Mouse (Mus musculus) intestine, postnatal 0 days (tissue): ENCODE measurements at regions not wholly inside any gene's neighbourhood (a gene's known extent, or its start where the extent isn't known, plus 50 kb on each side); places are given as distances from the start of the nearest gene placed in this dataset.

Experiments used
- ATAC-seq: fragments of 200-750 bp; cut with Nextera tagmentation; 2 replicates; pipeline ENCODE4 v1.8.0; 2017; ENCODE audit warnings: mild to moderate bottlenecking, moderate TSS enrichment, moderate library complexity
- H3K27ac ChIP-seq: fragments of 300-500 bp; sonication (generic); 2 replicates; pipeline ENCODE4 v1.5.1; 2014; ENCODE audit warnings: mild to moderate bottlenecking, low read depth, low read length, moderate library complexity
- H3K27me3 ChIP-seq: fragments of 300-500 bp; sonication (generic); replicated peaks from 2 replicates; pipeline ENCODE4 v1.6.1; 2014; ENCODE audit warnings: low read length, mixed read lengths; ENCODE audit not compliant: control insufficient read depth, insufficient read depth
- H3K36me3 ChIP-seq: fragments of 300-500 bp; sonication (generic); 2 replicates; pipeline ENCODE4 v1.6.1; 2014; ENCODE audit warnings: mild to moderate bottlenecking, moderate library complexity; ENCODE audit not compliant: control insufficient read depth, insufficient read depth
- H3K4me1 ChIP-seq: fragments of 300-500 bp; sonication (generic); replicated peaks from 2 replicates; pipeline ENCODE4 v1.6.1; 2014; ENCODE audit warnings: antibody characterized with exemption, low read length, mixed read lengths; ENCODE audit not compliant: control insufficient read depth, insufficient read depth
- H3K4me2 ChIP-seq: fragments of 300-500 bp; sonication (generic); replicated peaks from 2 replicates; pipeline ENCODE4 v1.6.1; 2014; ENCODE audit warnings: low read depth, mild to moderate bottlenecking, moderate library complexity
- H3K4me3 ChIP-seq: fragments of 300-500 bp; sonication (generic); 2 replicates; pipeline ENCODE4 v1.5.1; 2014; ENCODE audit warnings: low read depth, low read length
- H3K9ac ChIP-seq: fragments of 300-500 bp; sonication (generic); 2 replicates; pipeline ENCODE4 v1.6.1; 2014; ENCODE audit warnings: mild to moderate bottlenecking, low read depth, low read length
- H3K9me3 ChIP-seq: fragments of 300-500 bp; sonication (generic); 2 replicates; pipeline ENCODE4 v1.6.1; 2016; ENCODE audit warnings: mixed run types; ENCODE audit not compliant: control insufficient read depth
- CTCF ChIP-seq: sonication (generic); IDR thresholded peaks from 2 replicates; pipeline ENCODE4 v1.5.1; 2016; ENCODE audit warnings: low read depth, mild to moderate bottlenecking, control low read depth, antibody characterized with exemption, moderate library complexity
- WGBS: fragments of 180-500 bp; shearing (Covaris S2); extraction: QIAGEN DNeasy Blood & Tissue Kit; methylation state at CpG from one replicate; pipeline ENCODE4 v1.1.7; 2014; 5-methylcytosine and 5-hydroxymethylcytosine counted together

DNA sequence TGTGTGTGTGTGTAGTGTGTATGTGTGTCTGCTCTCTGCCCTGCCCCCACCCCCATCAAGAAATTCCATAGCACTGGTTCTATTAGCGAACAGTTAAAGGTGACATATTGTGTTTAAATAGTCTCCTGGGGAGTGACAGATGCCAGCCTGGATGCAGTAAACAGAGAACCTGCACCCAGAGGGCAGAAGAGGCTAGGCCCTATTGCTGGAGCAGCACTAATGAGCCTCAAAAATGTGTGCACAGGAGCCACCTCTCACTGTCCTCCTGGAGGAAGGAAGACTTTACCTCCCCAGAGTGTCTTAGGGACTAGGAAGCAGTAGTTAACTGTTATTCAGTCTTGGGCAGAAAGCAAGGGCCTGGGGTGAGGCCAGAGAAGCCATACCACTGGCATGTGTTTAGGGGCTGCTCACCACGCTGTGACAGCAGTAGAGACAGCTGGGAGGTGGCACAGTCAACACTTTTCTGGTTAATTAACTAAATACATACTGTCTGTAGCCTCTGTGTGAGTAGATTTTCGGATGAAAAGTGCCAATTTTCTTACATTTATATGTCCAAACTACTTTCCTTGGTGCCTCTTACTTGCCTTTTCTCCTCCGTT, 155.5 kb upstream of the Vstm2b start:
- no peak for TF ChIP-seq CTCF

DNA sequence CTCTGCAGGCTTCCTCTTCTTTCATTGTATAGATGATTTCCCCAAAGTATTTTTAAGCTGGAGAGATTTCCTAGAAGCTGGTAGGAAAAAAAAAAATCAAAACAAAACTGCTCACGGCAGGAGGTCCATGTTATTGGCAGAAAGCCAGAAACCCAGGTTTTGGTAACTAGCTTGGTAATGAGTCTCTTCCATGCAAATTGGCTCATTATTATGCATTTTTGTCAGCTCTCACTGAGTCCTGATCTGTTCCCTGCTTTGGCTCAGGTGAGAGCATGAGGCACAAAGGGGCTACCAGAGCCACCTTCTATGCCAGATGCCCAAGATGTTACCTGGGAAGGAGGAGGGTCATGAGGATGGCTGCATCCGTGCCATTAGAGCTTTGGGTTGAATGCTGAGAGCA, 146.3 kb upstream of the Vstm2b start:
- H3K4me2 ChIP-seq, result no peak overlapping the region
- H3K36me3 ChIP-seq, result no peaks in the 10 kb centered on the region
- no peaks in the 10 kb centered on the region for H3K4me1 ChIP-seq
- no peak for ATAC-seq
- no peak for TF ChIP-seq CTCF
- no peak overlapping the region for H3K9ac ChIP-seq
- H3K27ac ChIP-seq, result no peak overlapping the region
- H3K4me3 ChIP-seq, result no peak overlapping the region
- H3K9me3 ChIP-seq, result no peaks in the 10 kb centered on the region
- 46% methylated on average over 2 of the region's 2 CpGs for WGBS
- H3K27me3 ChIP-seq, result no peaks in the 10 kb centered on the region

More for the DNA sequence above, 155.5 kb upstream of the Vstm2b start:
- Histone ChIP-seq H3K27me3 (no peaks in the 10 kb centered on the region), H3K4me3 (no peak overlapping the region), H3K36me3 (no peaks in the 10 kb centered on the region), H3K27ac (no peak overlapping the region), H3K9ac (no peak overlapping the region), H3K4me2 (no peak overlapping the region), H3K4me1 (no peaks in the 10 kb centered on the region), H3K9me3 (no peaks in the 10 kb centered on the region)
- no peak for ATAC-seq
- 54% methylated on average over 4 of the region's 4 CpGs for WGBS

DNA sequence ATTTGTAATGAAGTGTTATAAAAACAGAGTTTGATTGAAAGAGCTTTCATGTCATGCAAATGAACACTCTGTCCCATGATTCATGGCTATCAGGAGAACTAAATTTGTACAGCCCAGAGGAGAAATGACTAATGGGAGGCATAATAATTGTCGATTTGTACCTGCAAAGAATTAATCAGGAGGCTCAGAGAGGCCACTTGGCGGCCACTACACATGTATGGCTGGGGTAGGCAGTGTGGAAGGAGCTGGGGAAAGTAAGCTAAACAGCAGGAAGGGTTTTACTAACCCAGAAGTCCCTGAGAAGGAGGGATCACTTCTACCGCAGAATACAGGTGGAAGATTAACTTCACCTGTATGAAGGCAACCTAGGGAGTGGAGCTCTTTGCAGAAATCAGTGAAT, 145.9 kb upstream of the Vstm2b start:
- no peak for ATAC-seq
- Histone ChIP-seq H3K4me3 (no peak overlapping the region), H3K9me3 (no peaks in the 10 kb centered on the region), H3K27ac (no peak overlapping the region), H3K36me3 (no peaks in the 10 kb centered on the region), H3K9ac (no peak overlapping the region), H3K27me3 (no peaks in the 10 kb centered on the region), H3K4me2 (no peak overlapping the region), H3K4me1 (no peaks in the 10 kb centered on the region)
- TF ChIP-seq CTCF, result no peak
- WGBS, result 66% methylated on average over 3 of the region's 3 CpGs

DNA sequence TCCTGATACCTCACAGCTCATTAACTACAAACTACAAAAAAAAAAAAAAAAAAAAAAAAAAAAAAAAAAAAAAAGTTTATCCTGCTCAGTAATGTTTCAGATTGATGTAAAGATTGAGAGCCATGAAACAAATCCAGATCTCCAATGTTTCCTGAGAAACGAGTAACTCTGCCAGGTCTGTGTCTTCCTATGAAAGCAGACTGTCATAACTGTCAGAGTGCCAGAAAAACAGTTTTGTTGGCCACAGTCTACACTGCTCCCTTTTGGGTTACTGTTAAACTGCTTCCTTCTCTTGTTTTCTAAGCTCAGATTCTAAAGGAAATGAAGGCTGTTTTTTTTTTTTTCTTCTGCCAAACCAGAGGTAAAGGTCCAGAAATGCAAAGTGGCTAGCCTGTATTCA, 144.6 kb upstream of the Vstm2b start:
- no peak for ATAC-seq
- Histone ChIP-seq H3K9ac (no peak overlapping the region), H3K9me3 (no peaks in the 10 kb centered on the region), H3K4me1 (no peaks in the 10 kb centered on the region), H3K4me2 (no peak overlapping the region), H3K36me3 (no peaks in the 10 kb centered on the region), H3K27ac (no peak overlapping the region), H3K27me3 (no peaks in the 10 kb centered on the region), H3K4me3 (no peak overlapping the region)
- TF ChIP-seq CTCF, result no peak
- 53% methylated on average over 1 of the region's 1 CpGs for WGBS

DNA sequence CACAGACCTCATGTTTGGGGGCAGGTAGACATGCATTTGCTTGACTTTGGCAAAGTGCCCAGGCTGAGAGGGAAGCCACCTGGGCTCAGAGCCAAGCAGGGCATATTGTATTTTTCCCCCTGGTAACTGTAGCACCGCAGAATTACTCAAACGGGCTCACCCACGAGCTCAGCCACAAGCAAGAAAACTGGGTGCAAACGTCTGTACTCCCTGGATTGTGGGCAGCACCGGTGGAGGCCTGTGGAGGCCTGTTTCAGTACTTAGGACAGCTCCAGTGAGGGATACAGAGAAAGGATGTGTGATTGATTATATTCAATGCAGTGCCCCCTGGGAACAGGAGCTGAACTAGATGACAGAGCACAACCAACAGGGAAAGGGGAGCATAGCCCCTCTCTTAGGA, 135.6 kb upstream of the Vstm2b start:
- no peak for ATAC-seq
- H3K27me3 ChIP-seq, result no peaks in the 10 kb centered on the region
- H3K4me2 ChIP-seq, result no peak overlapping the region
- no peaks in the 10 kb centered on the region for H3K36me3 ChIP-seq
- no peak overlapping the region for H3K4me3 ChIP-seq
- no peak overlapping the region for H3K27ac ChIP-seq
- no peak overlapping the region for H3K9ac ChIP-seq
- 14% methylated on average over 5 of the region's 5 CpGs for whole genome bisulfite sequencing
- H3K4me1 ChIP-seq, result no peaks in the 10 kb centered on the region
- no peaks in the 10 kb centered on the region for H3K9me3 ChIP-seq
- TF ChIP-seq CTCF, result no peak

DNA sequence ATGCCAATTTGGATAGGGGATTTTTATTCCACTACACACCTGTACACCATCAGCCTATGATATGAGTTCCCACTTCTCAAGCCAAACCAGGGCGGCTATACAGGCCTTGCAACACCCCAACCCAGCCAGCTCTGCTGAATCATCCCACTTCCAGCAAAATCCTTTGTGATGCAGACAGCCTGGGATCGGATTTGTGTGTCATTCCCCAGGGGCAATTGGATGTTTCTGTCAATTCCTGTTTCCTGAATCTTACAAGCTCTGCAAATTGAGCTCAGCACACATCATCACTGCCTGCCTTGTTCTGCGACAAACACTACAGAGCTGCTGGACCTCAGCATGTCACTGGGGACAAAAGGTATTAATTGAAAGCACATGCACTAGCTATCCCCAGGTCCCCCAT, 132.0 kb upstream of the Vstm2b start:
- 56% methylated on average over 3 of the region's 3 CpGs for WGBS

DNA sequence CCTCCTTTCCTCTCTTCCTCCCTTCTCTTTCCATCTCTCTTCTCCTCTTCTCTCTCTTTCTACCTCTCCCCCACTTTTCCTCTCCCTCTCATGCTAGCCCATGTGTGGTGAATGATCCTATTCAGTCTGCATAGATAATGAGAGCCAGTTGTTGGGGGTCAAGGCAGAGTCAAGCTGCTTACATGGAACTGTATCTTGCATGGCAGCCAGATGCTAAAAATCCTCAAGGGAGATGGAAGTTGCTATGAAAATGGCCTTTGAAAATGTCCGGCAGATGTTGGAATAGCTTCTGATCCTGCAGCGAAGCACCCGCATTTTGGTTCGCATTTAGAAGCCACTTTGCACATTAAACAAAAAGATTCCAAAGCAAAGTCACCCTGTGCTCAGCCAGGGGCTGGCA, 121.9 kb upstream of the Vstm2b start:
- WGBS, result 36% methylated on average over 4 of the region's 4 CpGs
- no peak for ATAC-seq
- no peaks in the 10 kb centered on the region for H3K4me1 ChIP-seq
- H3K4me3 ChIP-seq, result no peak overlapping the region
- no peak overlapping the region for H3K9ac ChIP-seq
- no peak overlapping the region for H3K27ac ChIP-seq
- TF ChIP-seq CTCF, result no peak
- H3K9me3 ChIP-seq, result no peaks in the 10 kb centered on the region
- H3K36me3 ChIP-seq, result no peaks in the 10 kb centered on the region
- no peaks in the 10 kb centered on the region for H3K27me3 ChIP-seq
- H3K4me2 ChIP-seq, result no peak overlapping the region

More for the DNA sequence above, 132.0 kb upstream of the Vstm2b start:
- no peak overlapping the region for H3K9ac ChIP-seq
- no peak for ATAC-seq
- no peaks in the 10 kb centered on the region for H3K36me3 ChIP-seq
- H3K9me3 ChIP-seq, result no peaks in the 10 kb centered on the region
- H3K27ac ChIP-seq, result no peak overlapping the region
- no peak for TF ChIP-seq CTCF
- no peaks in the 10 kb centered on the region for H3K27me3 ChIP-seq
- no peak overlapping the region for H3K4me3 ChIP-seq
- H3K4me1 ChIP-seq, result no peaks in the 10 kb centered on the region
- no peak overlapping the region for H3K4me2 ChIP-seq
